Mouse (Mus musculus) midbrain, embryonic 11.5 days (tissue): Measurements from ENCODE around the gene Nkx2-9. TPM values are rescaled to one million over a fixed set of nuclear protein-coding genes. Genes with fewer than 3 reads are reported as not detected.

Experiments
- ATAC-seq: fragments of 200-750 bp; cut with Nextera tagmentation; 2 replicates; pipeline ENCODE4 v1.8.0; 2017; ENCODE audit warnings: moderate TSS enrichment, moderate library complexity; ENCODE audit not compliant: low FRiP score
- DNase-seq: peaks from one replicate; pipeline ENCODE4 v3.0.0; 2015; ENCODE audit warnings: low spot score; ENCODE audit errors: missing footprints
- H3K27ac ChIP-seq: fragments of 300-500 bp; sonication (generic); 2 replicates; pipeline ENCODE4 v1.5.1; 2014; ENCODE audit warnings: low read depth, low read length
- H3K27me3 ChIP-seq: fragments of 300-500 bp; sonication (generic); 2 replicates; pipeline ENCODE4 v1.6.1; 2014; ENCODE audit warnings: mild to moderate bottlenecking, low read length, moderate library complexity, mixed read lengths; ENCODE audit not compliant: control insufficient read depth, insufficient read depth
- H3K36me3 ChIP-seq: fragments of 300-500 bp; sonication (generic); 2 replicates; pipeline ENCODE4 v1.6.1; 2014; ENCODE audit warnings: mild to moderate bottlenecking, low read length, moderate library complexity, mixed read lengths; ENCODE audit not compliant: control insufficient read depth, insufficient read depth
- H3K4me1 ChIP-seq: fragments of 300-500 bp; sonication (generic); 2 replicates; pipeline ENCODE4 v1.6.1; 2014; ENCODE audit warnings: low read length; ENCODE audit not compliant: control insufficient read depth, insufficient read depth
- H3K4me2 ChIP-seq: fragments of 300-500 bp; sonication (generic); 2 replicates; pipeline ENCODE4 v1.6.1; 2014; ENCODE audit warnings: mild to moderate bottlenecking, moderate library complexity
- H3K4me3 ChIP-seq: fragments of 300-500 bp; sonication (generic); 2 replicates; pipeline ENCODE4 v1.5.1; 2014; ENCODE audit warnings: low read depth, low read length
- H3K9ac ChIP-seq: fragments of 300-500 bp; sonication (generic); 2 replicates; pipeline ENCODE4 v1.6.1; 2014; ENCODE audit warnings: low read length
- H3K9me3 ChIP-seq: fragments of 300-500 bp; sonication (generic); 2 replicates; pipeline ENCODE4 v1.6.1; 2016; ENCODE audit warnings: low read length; ENCODE audit not compliant: control insufficient read depth
- WGBS: fragments of 180-500 bp; shearing (Covaris S2); extraction: QIAGEN DNeasy Blood & Tissue Kit; methylation state at CpG from one replicate; pipeline ENCODE4 v1.1.7; 2014; 5-methylcytosine and 5-hydroxymethylcytosine counted together
- polyA plus RNA-seq: library from polyadenylated mRNA; unstranded; fragments of >200 nt; fragmentation: Nextera tagmentation; extraction: Ambion mirVana; gene quantifications from 2 replicates; pipeline ENCODE4 v1.2.1, GENCODE M21; 2014

Nkx2-9 gene
- polyA plus RNA-seq, 1 experiment from 2014 or later: 8.8 TPM

GRCm38 (mm10) chr12:56611504-56612348 lies 1.4 kb downstream of the Nkx2-9 start:
- ATAC-seq (peak; percentile 33; the same call in 1 of the 2 replicates), DNase-seq (peak; percentile 95)
- peak overlapping the region; percentile 30 for H3K4me3 ChIP-seq
- no peak overlapping the region for H3K27ac ChIP-seq
- WGBS: under 1% methylated on average over 57 of the region's 57 CpGs
- H3K4me2 ChIP-seq: peak overlapping the region; percentile 33
- H3K9ac ChIP-seq: peak overlapping the region; percentile 39; the same call in 1 of the 2 replicates
- no peaks in the 10 kb centered on the region for H3K36me3 ChIP-seq
- peaks cover 98% of the 10 kb centered on the region for H3K27me3 ChIP-seq
- H3K9me3 ChIP-seq: no peaks in the 10 kb centered on the region
- peaks cover 9% of the 10 kb centered on the region for H3K4me1 ChIP-seq

- H3K9ac ChIP-seq: no peak overlapping the region
- no peak overlapping the region; the same call in 1 of the 2 replicates for H3K4me2 ChIP-seq
- H3K4me3 ChIP-seq: no peak overlapping the region; the same call in 1 of the 2 replicates
- H3K9me3 ChIP-seq: no peaks in the 10 kb centered on the region
- DNase-seq (peak; percentile 92), ATAC-seq (no peak)
- WGBS: 4% methylated on average over 6 of the region's 6 CpGs
- peaks cover 9% of the 10 kb centered on the region for H3K4me1 ChIP-seq
- H3K27ac ChIP-seq: no peak overlapping the region
- H3K36me3 ChIP-seq: no peaks in the 10 kb centered on the region
- H3K27me3 ChIP-seq: peaks cover 99% of the 10 kb centered on the region
These were observed 2.2 kb downstream of the Nkx2-9 start for GRCm38 (mm10) chr12:56610851-56611250.

GRCm38 (mm10) chr12:56591722-56592121 lies 21.4 kb downstream of the Nkx2-9 start:
- H3K27ac ChIP-seq: no peak overlapping the region
- H3K4me1 ChIP-seq: no peaks in the 10 kb centered on the region
- no peak overlapping the region for H3K4me3 ChIP-seq
- 18% methylated on average over 4 of the region's 4 CpGs for WGBS
- no peak overlapping the region for H3K9ac ChIP-seq
- ATAC-seq: no peak
- DNase-seq: peak; percentile 85
- no peaks in the 10 kb centered on the region for H3K9me3 ChIP-seq
- no peaks in the 10 kb centered on the region for H3K36me3 ChIP-seq
- H3K4me2 ChIP-seq: no peak overlapping the region
- peaks cover 3% of the 10 kb centered on the region; the same call in 1 of the 2 replicates for H3K27me3 ChIP-seq

GRCm38 (mm10) chr12:56587830-56588229 lies 25.3 kb downstream of the Nkx2-9 start:
- ATAC-seq (peak; percentile 79; the same call in 1 of the 2 replicates), DNase-seq (peak; percentile 81)
- Histone ChIP-seq H3K4me2 (no peak overlapping the region), H3K27ac (no peak overlapping the region), H3K27me3 (no peaks in the 10 kb centered on the region; the same call in 1 of the 2 replicates), H3K9ac (no peak overlapping the region), H3K9me3 (no peaks in the 10 kb centered on the region), H3K4me1 (no peaks in the 10 kb centered on the region), H3K4me3 (no peak overlapping the region), H3K36me3 (no peaks in the 10 kb centered on the region)
- 33% methylated on average over 6 of the region's 6 CpGs for WGBS

Other genes with a start within 250 kb of the Nkx2-9 start
- gene Nkx2-1, start 76.4 kb downstream of the Nkx2-9 start, polyA plus RNA-seq: 5.6 and 7.0 TPM in 2 replicates
- 0.08 TPM in 2 replicates for gene Pax9, start 78.5 kb upstream of the Nkx2-9 start, polyA plus RNA-seq